Mouse (Mus musculus): ENCODE measurements at regions not wholly inside any gene's neighbourhood (a gene's known extent, or its start where the extent isn't known, plus 50 kb on each side); places are given as distances from the start of the nearest gene placed in this dataset.

GRCm38 (mm10) chr3:14999914-15000313, 113.8 kb downstream of the Car2 start:
- no peak for TF ChIP-seq CTCF (IDR thresholded peaks at IDR 0.05; ENCODE audit: low read depth)
- TF ChIP-seq EP300 (IDR thresholded peaks at IDR 0.05; ENCODE audit: low read depth) = no peak
